Mouse (Mus musculus): ENCODE measurements around the gene Hoxd8.
A peak's percentile ranks its signal among the peaks of the same experiment; 100 is the strongest.

Gene Hoxd8

GRCm38 (mm10) chr2:74749337-74750121 is 45.1 kb downstream of the Hoxd8 start:
- peak; percentile 92 for DNase-seq (ENCODE audit: extremely low spot score, low spot score)

- DNase-seq (ENCODE audit: extremely low spot score, low spot score): peak; percentile 36
These were observed 46.4 kb downstream of the Hoxd8 start for GRCm38 (mm10) chr2:74750731-74751250.

GRCm38 (mm10) chr2:74751861-74752260 is 47.4 kb downstream of the Hoxd8 start:
- peak; percentile 34 for DNase-seq (ENCODE audit: extremely low spot score, low spot score)

GRCm38 (mm10) chr2:74752431-74753174 is 48.2 kb downstream of the Hoxd8 start:
- peak; percentile 86 for DNase-seq (ENCODE audit: extremely low spot score, low spot score)

- DNase-seq (ENCODE audit: extremely low spot score, low spot score): no peak
These were observed 48.7 kb downstream of the Hoxd8 start for GRCm38 (mm10) chr2:74753175-74753523.

- peak; percentile 20 for DNase-seq (ENCODE audit: extremely low spot score, low spot score)
These were observed 49.3 kb downstream of the Hoxd8 start for GRCm38 (mm10) chr2:74753711-74754110.
